1 mouse cellular context compared by ENCODE assay signal in the genomic region with DNA sequence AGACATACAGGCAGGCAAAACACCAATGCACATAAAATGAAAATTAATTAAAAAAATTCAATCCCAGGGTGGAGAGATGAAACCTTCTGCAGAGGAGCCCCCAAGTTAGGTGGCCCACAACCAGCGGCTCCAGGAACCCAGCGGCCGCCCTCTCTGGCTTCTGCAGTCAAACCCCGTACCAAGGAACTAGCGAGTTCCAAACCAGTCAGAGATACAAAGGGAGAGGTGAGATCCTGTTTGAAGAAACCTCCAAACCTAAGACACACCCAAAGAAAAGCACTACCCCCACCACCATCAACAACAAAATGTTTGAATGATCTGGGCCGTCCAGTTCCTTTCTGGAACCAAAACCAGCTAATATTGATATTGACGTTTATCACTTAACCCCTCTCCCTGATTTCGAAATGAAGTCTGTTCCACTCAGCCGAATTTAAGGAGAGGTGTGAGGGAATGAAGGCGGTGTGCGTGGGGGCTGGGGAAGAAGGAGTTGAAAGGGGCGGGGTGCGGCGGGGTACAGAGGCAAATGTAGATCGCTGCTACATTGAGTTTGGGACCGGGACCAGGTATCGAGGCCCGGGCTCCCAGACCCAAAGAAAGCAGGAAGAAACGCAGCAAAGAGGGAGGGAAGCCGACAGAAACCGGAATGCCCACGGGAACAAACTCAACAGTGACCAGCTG.
TF ChIP-seq lines count a peak whose summit lies in the region.

No protein-coding gene starts in this region.

TF ChIP-seq in CH12.LX, 34 proteins besides CTCF, POLR2A, EP300 and RAD21:
- TF ChIP-seq MAZ (IDR thresholded peaks at IDR 0.05; ENCODE audit: low read depth, low read length) (no peak), SIN3A (IDR thresholded peaks at IDR 0.05; ENCODE audit: low read length) (0 out of 2 replicates have a peak, but pooled peaks have one; percentile 5)
